Mouse (Mus musculus) embryonic facial prominence, embryonic 14.5 days (tissue): ENCODE measurements around the gene Gm17364. TPM values are rescaled to one million over a fixed set of nuclear protein-coding genes. Genes with fewer than 3 reads are reported as not detected.
A peak's percentile ranks its signal among the peaks of the same experiment; 100 is the strongest.

Source experiments
- ATAC-seq: fragments of 200-750 bp; cut with Nextera tagmentation; 2 replicates; pipeline ENCODE4 v1.8.0; 2017; ENCODE audit warnings: low read depth, moderate number of reproducible peaks, moderate TSS enrichment
- DNase-seq: peaks from one replicate; pipeline ENCODE4 v3.0.0-alpha.2; 2015; ENCODE audit warnings: low spot score
- H3K27ac ChIP-seq: fragments of 300-500 bp; sonication (generic); replicated peaks from 2 replicates; pipeline ENCODE4 v1.5.1; 2014; ENCODE audit warnings: low read depth, mild to moderate bottlenecking, low read length, moderate library complexity
- H3K27me3 ChIP-seq: fragments of 300-500 bp; sonication (generic); replicated peaks from 2 replicates; pipeline ENCODE4 v1.6.1; 2014; ENCODE audit warnings: low read length; ENCODE audit not compliant: control insufficient read depth, insufficient read depth
- H3K36me3 ChIP-seq: fragments of 300-500 bp; sonication (generic); 2 replicates; pipeline ENCODE4 v1.6.1; 2014; ENCODE audit warnings: low read length, mixed read lengths; ENCODE audit not compliant: control insufficient read depth, insufficient read depth
- H3K4me1 ChIP-seq: fragments of 300-500 bp; sonication (generic); 2 replicates; pipeline ENCODE4 v1.6.1; 2014; ENCODE audit warnings: antibody characterized with exemption, low read length; ENCODE audit not compliant: control insufficient read depth, insufficient read depth
- H3K4me2 ChIP-seq: fragments of 300-500 bp; sonication (generic); 2 replicates; pipeline ENCODE4 v1.6.1; 2014; ENCODE audit warnings: low read depth, mild to moderate bottlenecking, low read length, moderate library complexity, mixed read lengths
- H3K4me3 ChIP-seq: fragments of 300-500 bp; sonication (generic); 2 replicates; pipeline ENCODE4 v1.5.1; 2014; ENCODE audit warnings: low read depth, mild to moderate bottlenecking, low read length
- H3K9ac ChIP-seq: fragments of 300-500 bp; sonication (generic); 2 replicates; pipeline ENCODE4 v1.6.1; 2014; ENCODE audit warnings: low read depth, mild to moderate bottlenecking, low read length, moderate library complexity, mixed read lengths
- H3K9me3 ChIP-seq: fragments of 300-500 bp; sonication (generic); 2 replicates; pipeline ENCODE4 v1.6.1; 2016; ENCODE audit warnings: low read length; ENCODE audit not compliant: control insufficient read depth
- WGBS: fragments of 180-500 bp; shearing (Covaris S2); extraction: QIAGEN DNeasy Blood & Tissue Kit; methylation state at CpG from one replicate; pipeline ENCODE4 v1.1.7; 2014; 5-methylcytosine and 5-hydroxymethylcytosine counted together
- polyA plus RNA-seq: library from polyadenylated mRNA; unstranded; fragments of >200 nt; fragmentation: Nextera tagmentation; extraction: Ambion mirVana; gene quantifications from 2 replicates; pipeline ENCODE4 v1.2.1, GENCODE M21; 2014

The Gm17364 gene
- not detected in 2 replicates for polyA plus RNA-seq

DNA sequence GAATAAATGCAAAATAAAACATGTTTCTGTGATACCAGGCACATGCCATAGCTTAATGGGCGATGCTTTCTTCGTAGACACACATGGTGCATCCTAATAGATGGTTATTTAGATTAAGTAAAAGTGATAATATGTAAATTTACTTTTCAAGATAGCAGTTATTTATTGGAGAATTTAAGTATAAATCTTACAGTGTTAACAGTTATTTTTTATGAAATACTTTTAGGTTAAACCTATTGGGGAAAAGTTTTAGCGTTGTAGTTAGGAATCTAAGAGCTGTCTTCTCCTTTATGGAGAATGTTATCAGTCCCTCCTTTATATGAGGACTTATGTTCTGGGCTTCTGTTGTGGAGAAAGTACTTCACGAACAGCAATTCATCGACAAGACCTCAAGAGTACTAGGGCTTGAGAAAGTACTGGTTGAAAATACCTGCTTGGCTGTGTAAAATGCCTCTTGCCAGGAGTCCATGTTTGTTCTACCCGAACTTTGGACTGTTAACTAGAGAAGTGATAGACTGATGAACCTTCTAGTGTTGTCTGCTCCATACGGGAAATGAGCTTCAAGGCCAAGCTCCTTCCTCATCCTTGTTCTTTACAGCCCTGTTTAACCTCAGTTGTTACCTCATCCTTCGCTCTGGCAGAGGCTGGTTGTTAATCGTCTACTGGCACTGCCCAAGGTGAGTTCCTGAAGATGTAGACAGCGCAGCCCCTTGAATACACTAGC, at the start of gene Gm17364:
TSS of gene Gm17364 (minus strand) at position 51 of the 724 bp plus-strand sequence.
- H3K4me3 ChIP-seq, result no peak within 1 kb of the TSS
- no peaks in the 10 kb centered on the region for H3K4me1 ChIP-seq
- H3K27me3 ChIP-seq, result no peaks in the 10 kb centered on the region
- WGBS, result 92% methylated on average over 10 of the region's 10 CpGs
- no peak for DNase-seq
- H3K9me3 ChIP-seq, result no peaks in the 10 kb centered on the region
- no peak for ATAC-seq
- peaks cover 9% of the 10 kb centered on the region; the same call in 1 of the 2 replicates for H3K36me3 ChIP-seq
- H3K27ac ChIP-seq, result no peak within 1 kb of the TSS
- no peak within 1 kb of the TSS for H3K9ac ChIP-seq
- H3K4me2 ChIP-seq, result no peak within 1 kb of the TSS

DNA sequence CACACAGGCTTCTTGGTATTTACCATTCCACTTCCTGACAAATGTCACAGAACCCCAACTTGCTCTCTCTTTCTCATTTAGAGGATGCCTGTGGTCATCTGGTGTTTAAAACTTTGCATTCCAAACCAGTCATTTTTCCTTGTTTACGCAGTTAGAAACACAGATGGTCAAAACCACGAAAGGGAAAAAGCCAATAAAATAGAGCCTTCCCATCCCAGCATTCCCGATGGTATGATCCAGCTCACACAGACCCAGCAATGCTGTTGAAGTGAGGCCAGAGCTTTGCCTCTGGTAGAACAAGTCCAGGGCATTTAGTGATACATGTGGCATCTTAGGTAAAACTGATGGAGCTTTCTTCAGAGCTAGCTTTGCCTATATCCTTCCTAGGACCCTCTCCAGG, 47.7 kb upstream of the Gm17364 start:
- Histone ChIP-seq H3K27ac (no peak overlapping the region; the same call in 1 of the 2 replicates), H3K9me3 (no peaks in the 10 kb centered on the region), H3K27me3 (no peaks in the 10 kb centered on the region), H3K4me1 (no peaks in the 10 kb centered on the region), H3K4me3 (no peak overlapping the region), H3K36me3 (peaks cover 12% of the 10 kb centered on the region), H3K9ac (no peak overlapping the region), H3K4me2 (no peak overlapping the region)
- ATAC-seq, result no peak
- DNase-seq, result peak; percentile 46
- 62% methylated on average over 3 of the region's 3 CpGs for WGBS

DNA sequence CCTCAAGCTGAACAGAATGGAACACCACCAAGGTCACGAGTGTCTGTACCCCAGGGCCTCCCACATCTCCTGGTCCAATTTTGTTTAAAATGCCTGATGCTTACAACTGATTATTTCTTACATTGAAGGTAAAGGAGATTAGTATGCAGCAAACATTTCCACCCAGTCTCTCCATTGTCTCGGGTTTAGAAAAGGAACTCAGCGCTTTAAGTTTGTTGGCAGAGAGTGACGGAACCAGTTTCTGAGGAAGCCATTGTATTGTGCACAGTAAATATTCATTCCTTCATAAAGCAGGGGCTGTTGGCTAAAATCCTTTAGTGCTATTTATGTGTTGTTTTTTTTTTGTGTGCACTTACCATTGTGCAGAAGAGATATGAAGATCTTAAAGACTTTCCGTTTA, 47.0 kb upstream of the Gm17364 start:
- H3K4me1 ChIP-seq, result no peaks in the 10 kb centered on the region
- H3K27ac ChIP-seq, result no peak overlapping the region; the same call in 1 of the 2 replicates
- H3K9ac ChIP-seq, result no peak overlapping the region
- 80% methylated on average over 5 of the region's 5 CpGs for WGBS
- peaks cover 19% of the 10 kb centered on the region for H3K36me3 ChIP-seq
- H3K4me3 ChIP-seq, result no peak overlapping the region
- no peaks in the 10 kb centered on the region for H3K27me3 ChIP-seq
- no peak overlapping the region for H3K4me2 ChIP-seq
- DNase-seq (peak; percentile 34), ATAC-seq (no peak)
- H3K9me3 ChIP-seq, result no peaks in the 10 kb centered on the region

DNA sequence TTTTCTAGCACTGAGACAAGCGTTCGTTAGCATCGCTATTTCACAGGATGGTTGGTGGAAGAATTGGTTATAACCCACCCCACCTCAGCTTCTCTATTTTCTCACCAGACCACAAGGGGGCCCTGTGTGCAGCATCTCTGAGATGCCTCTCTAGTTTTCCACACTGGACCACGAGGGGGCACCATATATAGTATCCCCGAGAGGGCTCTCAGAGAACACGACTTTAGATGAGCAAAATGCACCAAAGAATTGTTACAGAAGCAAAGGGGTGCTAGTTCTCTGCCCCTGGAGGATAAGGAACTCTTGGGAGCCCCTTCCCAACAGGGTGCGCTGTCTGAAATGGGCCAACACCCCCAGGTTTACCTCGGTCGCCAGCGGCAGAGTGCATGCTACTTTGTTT, 28.9 kb upstream of the Gm17364 start:
- ATAC-seq, result 0 out of 2 replicates have a peak, but pooled peaks have one; percentile 9

DNA sequence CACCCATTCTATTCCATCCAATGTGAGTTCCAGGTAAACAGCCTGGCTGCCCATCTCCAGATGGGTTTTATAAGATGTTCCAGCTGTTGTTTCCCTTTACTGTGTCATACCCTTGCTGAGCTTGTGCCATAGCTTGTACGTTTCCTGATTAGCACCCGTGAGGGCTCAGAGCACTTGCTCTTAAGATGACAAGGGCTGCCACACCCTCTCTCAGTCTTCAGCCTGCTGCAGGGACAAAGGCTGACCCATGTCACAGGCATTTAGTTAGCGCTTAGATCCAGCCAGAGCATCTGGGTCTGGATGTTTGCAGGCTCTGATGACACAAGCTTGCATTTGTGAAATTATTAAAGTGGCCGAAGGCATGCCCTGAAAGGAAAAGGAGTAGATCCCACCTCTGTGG, 26.3 kb upstream of the Gm17364 start:
- no peak overlapping the region for H3K27ac ChIP-seq
- no peaks in the 10 kb centered on the region for H3K27me3 ChIP-seq
- 44% methylated on average over 4 of the region's 4 CpGs for WGBS
- H3K9me3 ChIP-seq, result no peaks in the 10 kb centered on the region
- no peak overlapping the region for H3K9ac ChIP-seq
- H3K4me1 ChIP-seq, result peaks cover 8% of the 10 kb centered on the region; the same call in 1 of the 2 replicates
- ATAC-seq, result no peak
- H3K36me3 ChIP-seq, result no peaks in the 10 kb centered on the region
- H3K4me2 ChIP-seq, result no peak overlapping the region
- no peak overlapping the region for H3K4me3 ChIP-seq
- DNase-seq, result no peak

More for the DNA sequence above, 28.9 kb upstream of the Gm17364 start:
- no peak overlapping the region for H3K9ac ChIP-seq
- H3K27ac ChIP-seq, result no peak overlapping the region; the same call in 1 of the 2 replicates
- H3K4me2 ChIP-seq, result no peak overlapping the region
- no peaks in the 10 kb centered on the region for H3K27me3 ChIP-seq
- H3K9me3 ChIP-seq, result no peaks in the 10 kb centered on the region
- peak; percentile 68 for DNase-seq
- H3K36me3 ChIP-seq, result no peaks in the 10 kb centered on the region
- H3K4me1 ChIP-seq, result peaks cover 3% of the 10 kb centered on the region; the same call in 1 of the 2 replicates
- H3K4me3 ChIP-seq, result no peak overlapping the region
- 60% methylated on average over 10 of the region's 10 CpGs for WGBS

DNA sequence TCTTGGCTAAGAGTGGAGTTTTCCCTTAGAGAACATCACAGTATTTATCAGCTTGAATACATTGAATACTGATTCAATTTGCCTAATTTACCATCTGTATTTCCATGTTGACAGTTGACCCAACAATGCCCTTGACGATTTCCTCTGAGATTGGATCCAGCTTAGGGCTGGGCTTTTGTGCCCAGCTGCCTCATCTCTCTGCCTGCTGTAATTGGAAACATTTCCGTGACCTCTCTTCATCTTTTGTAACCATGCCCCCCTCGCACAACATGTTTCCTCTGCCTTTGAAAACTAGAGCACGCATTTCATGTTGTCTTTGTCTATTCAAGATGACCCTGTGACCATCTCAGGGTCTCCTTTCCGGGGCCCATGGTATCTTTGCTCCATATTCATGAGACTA, 25.2 kb upstream of the Gm17364 start:
- H3K27ac ChIP-seq, result no peak overlapping the region

DNA sequence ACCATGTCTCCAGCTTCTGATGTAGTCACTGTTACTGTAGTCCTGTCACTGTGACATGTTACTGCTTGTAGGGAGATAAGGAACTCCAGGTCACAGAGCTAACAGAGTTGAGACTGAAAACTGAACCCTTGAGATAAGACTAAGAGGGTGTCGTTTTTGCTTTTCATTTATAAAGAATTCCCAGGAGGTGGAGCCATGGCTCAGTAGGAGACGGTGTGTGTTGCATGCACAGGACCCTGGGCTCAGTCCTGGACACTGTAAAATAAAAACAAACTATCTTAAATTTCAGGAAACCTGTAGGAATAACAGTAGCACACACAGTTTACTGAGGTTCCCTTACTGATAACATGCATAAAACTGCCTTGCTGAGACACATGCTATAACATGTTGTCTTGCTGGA, 24.8 kb upstream of the Gm17364 start:
- Histone ChIP-seq H3K9me3 (no peaks in the 10 kb centered on the region), H3K4me2 (no peak overlapping the region), H3K36me3 (no peaks in the 10 kb centered on the region), H3K4me1 (peaks cover 8% of the 10 kb centered on the region; the same call in 1 of the 2 replicates), H3K4me3 (no peak overlapping the region), H3K9ac (no peak overlapping the region), H3K27ac (no peak overlapping the region), H3K27me3 (no peaks in the 10 kb centered on the region)
- 9% methylated on average over 2 of the region's 2 CpGs for WGBS
- no peak for ATAC-seq
- no peak for DNase-seq

More for the DNA sequence above, 25.2 kb upstream of the Gm17364 start:
- Histone ChIP-seq H3K27me3 (no peaks in the 10 kb centered on the region), H3K9me3 (no peaks in the 10 kb centered on the region), H3K4me2 (no peak overlapping the region), H3K9ac (no peak overlapping the region), H3K4me3 (no peak overlapping the region), H3K36me3 (no peaks in the 10 kb centered on the region), H3K4me1 (peaks cover 8% of the 10 kb centered on the region; the same call in 1 of the 2 replicates)
- 20% methylated on average over 5 of the region's 5 CpGs for WGBS
- no peak for DNase-seq
- no peak for ATAC-seq

DNA sequence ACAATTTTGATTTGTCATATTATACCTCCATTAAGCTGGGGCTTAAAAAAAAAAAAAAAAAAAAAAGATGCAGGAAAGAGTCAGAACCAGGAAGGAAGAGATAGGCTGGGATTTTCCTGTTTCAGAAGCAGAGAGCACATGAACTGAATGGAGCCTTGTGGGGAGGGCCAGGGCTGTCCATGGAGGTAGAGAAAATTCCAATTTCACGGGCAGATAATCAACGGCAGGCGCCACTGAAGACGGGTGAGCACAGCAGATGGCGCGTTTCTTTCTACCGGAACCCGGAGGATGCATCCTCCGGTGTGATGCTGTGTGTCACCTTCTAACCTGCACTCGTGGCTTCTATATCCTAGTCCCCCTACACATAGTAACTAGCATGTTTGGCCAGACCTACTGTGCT, 22.6 kb upstream of the Gm17364 start:
- 56% methylated on average over 10 of the region's 10 CpGs for whole genome bisulfite sequencing
- 0 out of 2 replicates have a peak, but pooled peaks cover 1% of the 10 kb centered on the region for H3K9me3 ChIP-seq
- H3K4me1 ChIP-seq, result peaks cover 8% of the 10 kb centered on the region; the same call in 1 of the 2 replicates
- no peaks in the 10 kb centered on the region for H3K27me3 ChIP-seq
- DNase-seq (no peak), ATAC-seq (no peak)
- no peak overlapping the region for H3K4me3 ChIP-seq
- no peak overlapping the region for H3K9ac ChIP-seq
- H3K36me3 ChIP-seq, result no peaks in the 10 kb centered on the region
- H3K4me2 ChIP-seq, result peak overlapping the region; percentile 31
- H3K27ac ChIP-seq, result no peak overlapping the region
